Mouse (Mus musculus) adrenal gland, postnatal 36 days (tissue): ENCODE measurements at regions not wholly inside any gene's neighbourhood (a gene's known extent, or its start where the extent isn't known, plus 50 kb on each side); places are given as distances from the start of the nearest gene placed in this dataset.

Experiments
- DNase-seq, 2 experiments: peaks; one replicate each; pipeline ENCODE4 v3.0.0; 2021; ENCODE audit warnings: mixed read lengths in 1 of 2

- no peak for DNase-seq
Measured at GRCm38 (mm10) chr5:47185868-47186267, 797.1 kb upstream of the Slit2 start.

- no peak for DNase-seq
Measured at GRCm38 (mm10) chr5:47202164-47202914, 780.6 kb upstream of the Slit2 start.

GRCm38 (mm10) chr5:47202915-47203296, 780.0 kb upstream of the Slit2 start:
- DNase-seq = no peak

- DNase-seq = no peak
Measured at GRCm38 (mm10) chr5:47210542-47210941, 772.4 kb upstream of the Slit2 start.

GRCm38 (mm10) chr5:47215421-47215820, 767.5 kb upstream of the Slit2 start:
- no peak for DNase-seq

GRCm38 (mm10) chr5:47225247-47225646, 757.7 kb upstream of the Slit2 start:
- DNase-seq = no peak

- DNase-seq = no peak
Measured at GRCm38 (mm10) chr5:47236094-47236493, 746.8 kb upstream of the Slit2 start.

- DNase-seq = no peak
Measured at GRCm38 (mm10) chr5:47240060-47240459, 742.9 kb upstream of the Slit2 start.

- peak in 1 of 2 experiments; percentile 4 for DNase-seq
Measured at GRCm38 (mm10) chr5:47240586-47240985, 742.4 kb upstream of the Slit2 start.

- DNase-seq = no peak
Measured at GRCm38 (mm10) chr5:47254835-47255369, 728.0 kb upstream of the Slit2 start.

GRCm38 (mm10) chr5:47261658-47262411, 721.1 kb upstream of the Slit2 start:
- no peak for DNase-seq

- no peak for DNase-seq
Measured at GRCm38 (mm10) chr5:47272642-47273041, 710.3 kb upstream of the Slit2 start.

GRCm38 (mm10) chr5:47273389-47274255, 709.3 kb upstream of the Slit2 start:
- DNase-seq = peak in 1 of 2 experiments; percentile 1

- DNase-seq = no peak
Measured at GRCm38 (mm10) chr5:47274256-47274638, 708.7 kb upstream of the Slit2 start.

GRCm38 (mm10) chr5:47276231-47277195, 706.4 kb upstream of the Slit2 start:
- DNase-seq = no peak

- peak in 1 of 2 experiments; percentile 8 for DNase-seq
Measured at GRCm38 (mm10) chr5:47279630-47280029, 703.3 kb upstream of the Slit2 start.

- DNase-seq = no peak
Measured at GRCm38 (mm10) chr5:47299602-47300001, 683.3 kb upstream of the Slit2 start.

GRCm38 (mm10) chr5:47317506-47317905, 665.4 kb upstream of the Slit2 start:
- no peak for DNase-seq

- DNase-seq = no peak
Measured at GRCm38 (mm10) chr5:47318147-47318546, 664.8 kb upstream of the Slit2 start.

- no peak for DNase-seq
Measured at GRCm38 (mm10) chr5:47322511-47323167, 660.3 kb upstream of the Slit2 start.

- DNase-seq = no peak
Measured at GRCm38 (mm10) chr5:47334299-47334698, 648.6 kb upstream of the Slit2 start.
